Mouse (Mus musculus) myocyte (in vitro differentiated cells): ENCODE data around the gene Med20. TPM values are rescaled to one million over a fixed set of nuclear protein-coding genes. Genes with fewer than 3 reads are reported as not detected.

Experiments used
- H3K27me3 ChIP-seq: one replicate; pipeline ENCODE4 v1.6.1; 2011; ENCODE audit not compliant: control insufficient read depth, insufficient read depth, insufficient read length
- H3K36me3 ChIP-seq: one replicate; pipeline ENCODE4 v1.6.1; 2011; ENCODE audit not compliant: control insufficient read depth, insufficient read depth
- H3K4me2 ChIP-seq: one replicate; pipeline ENCODE4 v1.6.1; 2011; ENCODE audit warnings: low read depth, control low read depth
- H3K4me3 ChIP-seq: one replicate; pipeline ENCODE4 v1.5.1; 2011; ENCODE audit warnings: mild to moderate bottlenecking, control low read depth, moderate library complexity
- H3K79me2 ChIP-seq: one replicate; pipeline ENCODE4 v1.6.1; 2011; ENCODE audit not compliant: control insufficient read depth, insufficient read depth
- H3ac ChIP-seq: one replicate; pipeline ENCODE4 v1.6.1; 2011; ENCODE audit not compliant: control insufficient read depth, insufficient read length
- CEBPB ChIP-seq: IDR thresholded peaks from 2 replicates; pipeline ENCODE4 v1.6.1; 2011; ENCODE audit warnings: mild to moderate bottlenecking, moderate library complexity; ENCODE audit not compliant: poor library complexity, insufficient read depth, severe bottlenecking
- E2F4 ChIP-seq: IDR thresholded peaks from one replicate; pipeline ENCODE4 v1.6.1; 2011; ENCODE audit warnings: mild to moderate bottlenecking, control low read depth, moderate library complexity; ENCODE audit not compliant: insufficient read depth
- MAX ChIP-seq: IDR thresholded peaks from one replicate; pipeline ENCODE4 v1.6.1; 2011; ENCODE audit warnings: low read depth, mild to moderate bottlenecking, control low read depth
- MYOD1 ChIP-seq, 3 experiments: IDR thresholded peaks; one replicate each; pipeline ENCODE4 v1.6.1; 2011; ENCODE audit warnings: control low read depth in 2 of 3, low read depth in 2 of 3, mild to moderate bottlenecking in 2 of 3, moderate library complexity in 1 of 3; ENCODE audit not compliant: insufficient read length in 2 of 3, control insufficient read depth in 1 of 3
- MYOG ChIP-seq, 3 experiments: IDR thresholded peaks; one replicate each; pipeline ENCODE4 v1.6.1; 2011; ENCODE audit warnings: control low read depth in 2 of 3, low read depth in 2 of 3, mild to moderate bottlenecking in 2 of 3; ENCODE audit not compliant: insufficient read length in 2 of 3, control insufficient read depth in 1 of 3, insufficient read depth in 1 of 3
- POLR2A ChIP-seq: IDR thresholded peaks from one replicate; pipeline ENCODE4 v1.6.1; 2011; ENCODE audit warnings: low read depth, mild to moderate bottlenecking, control low read depth, moderate library complexity; ENCODE audit not compliant: insufficient read length
- POLR2AphosphoS2 ChIP-seq: IDR thresholded peaks from one replicate; pipeline ENCODE4 v1.6.1; 2011; ENCODE audit warnings: low read depth, control low read depth; ENCODE audit not compliant: insufficient read length
- REST ChIP-seq: IDR thresholded peaks from one replicate; pipeline ENCODE4 v1.6.1; 2011; ENCODE audit warnings: mild to moderate bottlenecking, control low read depth, moderate library complexity; ENCODE audit not compliant: insufficient read depth, insufficient read length
- SRF ChIP-seq: IDR thresholded peaks from one replicate; pipeline ENCODE4 v1.6.1; 2011; ENCODE audit warnings: low read depth; ENCODE audit not compliant: control insufficient read depth, insufficient read length
- TCF12 ChIP-seq: IDR thresholded peaks from one replicate; pipeline ENCODE4 v1.6.1; 2011; ENCODE audit warnings: mild to moderate bottlenecking, control low read depth; ENCODE audit not compliant: poor library complexity, insufficient read depth, severe bottlenecking
- TCF3 ChIP-seq: IDR thresholded peaks from one replicate; pipeline ENCODE4 v1.6.1; 2011; ENCODE audit warnings: low read depth, control low read depth; ENCODE audit not compliant: insufficient read length
- USF1 ChIP-seq: IDR thresholded peaks from one replicate; pipeline ENCODE4 v1.6.1; 2011; ENCODE audit warnings: low read depth, mild to moderate bottlenecking, control low read depth, moderate library complexity
- polyA plus RNA-seq: library from polyadenylated mRNA; unstranded; fragments of >200 nt; fragmentation: generic; extraction: Trizol; gene quantifications from one replicate; pipeline ENCODE4 v1.2.1, GENCODE M21; 2012; ENCODE audit warnings: missing spikeins

The Med20 gene
- polyA plus RNA-seq, 1 experiment, result 33.4 TPM

DNA sequence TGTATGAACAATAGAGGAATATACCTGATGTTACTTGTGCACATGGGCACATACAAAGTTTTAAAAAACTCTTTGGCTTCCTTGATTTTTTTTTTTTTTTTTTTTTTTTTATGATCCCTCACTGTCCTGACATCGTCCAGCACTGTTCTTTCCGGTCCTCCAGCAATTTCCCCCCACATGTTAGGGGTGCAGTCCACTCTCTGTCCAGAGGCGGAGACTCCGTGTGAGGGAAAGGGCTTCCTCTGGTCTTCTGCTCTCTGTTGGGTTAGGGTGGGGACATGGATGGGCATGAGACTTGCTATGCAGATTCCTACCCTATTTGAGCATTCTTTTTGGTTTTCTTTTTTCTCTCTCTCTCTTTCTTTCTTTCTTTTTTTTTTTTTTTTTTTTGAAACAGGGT is 46.5 kb downstream of the Med20 start:
- no peak for TF ChIP-seq POLR2AphosphoS2
- TF ChIP-seq MAX, result no peak
- no peak for TF ChIP-seq MYOG (IDR thresholded peaks at IDR 0.05; ENCODE audit: control insufficient read depth in 1 of 3, insufficient read depth in 1 of 3, insufficient read length in 2 of 3, low read depth in 2 of 3)
- no peak for TF ChIP-seq TCF3
- TF ChIP-seq POLR2A, result no peak
- TF ChIP-seq E2F4, result no peak
- no peak for TF ChIP-seq MYOD1 (IDR thresholded peaks at IDR 0.05; ENCODE audit: control insufficient read depth in 1 of 3, insufficient read length in 2 of 3, low read depth in 2 of 3)
- TF ChIP-seq USF1, result no peak
- TF ChIP-seq TCF12, result no peak
- H3ac ChIP-seq, result no peak overlapping the region
- no peaks in the 10 kb centered on the region for H3K79me2 ChIP-seq
- no peak overlapping the region for H3K4me3 ChIP-seq
- no peaks in the 10 kb centered on the region for H3K27me3 ChIP-seq
- no peak overlapping the region for H3K4me2 ChIP-seq
- no peaks in the 10 kb centered on the region for H3K36me3 ChIP-seq

DNA sequence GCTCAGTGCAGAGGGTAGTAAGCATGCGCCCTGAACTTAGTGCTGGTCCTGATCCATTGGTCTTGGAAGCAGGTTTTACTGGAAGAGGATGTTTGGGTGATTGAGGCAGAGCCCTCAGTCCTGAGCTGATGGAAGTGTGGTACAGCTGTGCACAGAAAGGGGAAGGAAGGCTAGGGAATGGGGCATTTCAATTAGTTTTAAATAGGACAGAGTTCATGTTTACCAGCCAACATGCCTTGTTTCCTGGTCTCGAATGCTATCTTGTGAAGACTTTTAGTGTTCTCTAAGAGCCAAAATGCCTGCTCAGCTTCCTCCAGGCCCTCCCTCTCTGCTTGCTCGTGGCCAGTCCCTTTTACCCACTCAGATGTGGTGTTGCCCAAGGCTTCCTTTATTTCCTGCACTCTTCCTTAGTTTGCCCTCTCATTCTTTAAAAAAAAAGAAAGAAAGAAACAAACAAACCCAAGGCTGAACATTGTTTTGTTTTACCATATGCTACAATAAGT is 47.4 kb downstream of the Med20 start:
- Histone ChIP-seq H3K4me3 (no peak overlapping the region), H3K79me2 (no peaks in the 10 kb centered on the region), H3K36me3 (no peaks in the 10 kb centered on the region), H3K27me3 (no peaks in the 10 kb centered on the region), H3K4me2 (no peak overlapping the region), H3ac (no peak overlapping the region)
- TF ChIP-seq POLR2AphosphoS2, result no peak
- no peak for TF ChIP-seq REST
- no peak for TF ChIP-seq CEBPB
- no peak for TF ChIP-seq TCF12

- no peaks in the 10 kb centered on the region for H3K79me2 ChIP-seq
- H3K27me3 ChIP-seq, result no peaks in the 10 kb centered on the region
- no peak for TF ChIP-seq E2F4
- no peak for TF ChIP-seq SRF
- no peak for TF ChIP-seq MAX
- TF ChIP-seq POLR2AphosphoS2, result no peak
- TF ChIP-seq USF1, result no peak
- TF ChIP-seq MYOD1 (IDR thresholded peaks at IDR 0.05; ENCODE audit: control insufficient read depth in 1 of 3, insufficient read length in 2 of 3, low read depth in 2 of 3), result no peak
- TF ChIP-seq TCF12, result no peak
- no peak for TF ChIP-seq REST
- no peak for TF ChIP-seq POLR2A
- no peak for TF ChIP-seq CEBPB
- no peak for TF ChIP-seq MYOG (IDR thresholded peaks at IDR 0.05; ENCODE audit: control insufficient read depth in 1 of 3, insufficient read depth in 1 of 3, insufficient read length in 2 of 3, low read depth in 2 of 3)
- TF ChIP-seq TCF3, result no peak
- no peaks in the 10 kb centered on the region for H3K36me3 ChIP-seq
- H3K4me2 ChIP-seq, result no peak overlapping the region
- H3ac ChIP-seq, result no peak overlapping the region
- no peak overlapping the region for H3K4me3 ChIP-seq
Measured at GRCm38 (mm10) chr17:47663009-47663713, 51.8 kb downstream of the Med20 start.

DNA sequence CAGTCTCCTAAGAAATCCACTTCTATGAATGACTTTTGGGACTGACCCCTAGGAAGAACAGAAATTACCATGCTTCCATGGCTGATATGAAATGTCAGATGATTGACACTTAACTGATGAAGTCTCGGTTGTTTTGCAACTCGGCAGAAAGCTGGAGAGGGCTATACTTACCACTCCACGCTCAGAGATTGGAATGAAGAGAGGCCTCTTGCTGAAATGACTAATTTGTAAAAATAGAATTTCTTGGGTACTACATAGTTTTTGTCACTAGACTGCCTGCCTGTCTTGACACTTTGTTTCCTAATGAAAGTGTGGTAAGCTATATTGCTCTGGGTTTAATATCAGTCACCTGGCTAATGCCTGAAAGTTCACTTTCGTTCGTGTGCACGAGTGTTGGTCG is 53.1 kb downstream of the Med20 start:
- Histone ChIP-seq H3K27me3 (no peaks in the 10 kb centered on the region), H3ac (no peak overlapping the region), H3K79me2 (no peaks in the 10 kb centered on the region), H3K4me2 (no peak overlapping the region), H3K4me3 (no peak overlapping the region), H3K36me3 (no peaks in the 10 kb centered on the region)
- no peak for TF ChIP-seq POLR2A
- TF ChIP-seq MAX, result no peak
- TF ChIP-seq USF1, result no peak
- no peak for TF ChIP-seq MYOG (IDR thresholded peaks at IDR 0.05; ENCODE audit: control insufficient read depth in 1 of 3, insufficient read depth in 1 of 3, insufficient read length in 2 of 3, low read depth in 2 of 3)
- no peak for TF ChIP-seq E2F4
- no peak for TF ChIP-seq REST
- no peak for TF ChIP-seq CEBPB
- no peak for TF ChIP-seq MYOD1 (IDR thresholded peaks at IDR 0.05; ENCODE audit: control insufficient read depth in 1 of 3, insufficient read length in 2 of 3, low read depth in 2 of 3)

DNA sequence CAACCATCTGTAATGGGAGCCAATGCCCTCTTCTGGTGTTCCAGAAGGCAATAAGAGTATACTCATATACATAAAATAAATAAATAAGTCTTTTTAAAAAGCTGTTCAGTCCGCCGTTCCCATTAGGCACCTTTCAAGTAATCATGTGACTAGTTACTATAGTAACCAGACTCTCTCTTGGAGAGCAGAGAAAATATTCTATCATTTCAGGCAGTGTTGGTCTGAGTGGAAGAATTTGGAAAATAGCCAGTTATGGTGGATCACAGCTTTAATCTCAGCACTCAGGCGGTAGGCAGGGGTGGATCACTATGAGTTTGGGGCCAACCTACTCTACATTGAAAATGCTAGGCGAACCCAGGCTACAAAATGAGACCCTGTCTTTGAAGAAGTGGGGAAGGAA is 57.8 kb downstream of the Med20 start:
- Histone ChIP-seq H3K79me2 (no peaks in the 10 kb centered on the region), H3K27me3 (no peaks in the 10 kb centered on the region), H3K36me3 (no peaks in the 10 kb centered on the region), H3K4me3 (no peak overlapping the region), H3ac (no peak overlapping the region), H3K4me2 (no peak overlapping the region)
- TF ChIP-seq MYOG (IDR thresholded peaks at IDR 0.05; ENCODE audit: control insufficient read depth in 1 of 3, insufficient read depth in 1 of 3, insufficient read length in 2 of 3, low read depth in 2 of 3), result no peak
- TF ChIP-seq CEBPB, result no peak
- no peak for TF ChIP-seq TCF3
- no peak for TF ChIP-seq REST
- no peak for TF ChIP-seq E2F4
- TF ChIP-seq SRF, result no peak
- no peak for TF ChIP-seq POLR2AphosphoS2
- TF ChIP-seq USF1, result no peak
- TF ChIP-seq MYOD1 (IDR thresholded peaks at IDR 0.05; ENCODE audit: control insufficient read depth in 1 of 3, insufficient read length in 2 of 3, low read depth in 2 of 3), result no peak
- TF ChIP-seq TCF12, result no peak
- TF ChIP-seq POLR2A, result no peak
- no peak for TF ChIP-seq MAX
